Mouse (Mus musculus) hindbrain, postnatal 0 days (tissue): ENCODE results near the gene Tdrd5. TPM values are rescaled to one million over a fixed set of nuclear protein-coding genes. Genes with fewer than 3 reads are reported as not detected.

Experiments
- ATAC-seq: fragments of 200-750 bp; cut with Nextera tagmentation; 2 replicates; pipeline ENCODE4 v1.8.0; 2017; ENCODE audit warnings: mild to moderate bottlenecking, moderate TSS enrichment, moderate library complexity
- DNase-seq: peaks from one replicate; pipeline ENCODE4 v3.0.0-alpha.2; 2015; ENCODE audit warnings: low spot score
- H3K27ac ChIP-seq: fragments of 300-500 bp; sonication (generic); 2 replicates; pipeline ENCODE4 v1.5.1; 2014; ENCODE audit warnings: mild to moderate bottlenecking
- H3K27me3 ChIP-seq: fragments of 300-500 bp; sonication (generic); 2 replicates; pipeline ENCODE4 v1.6.1; 2014; ENCODE audit warnings: low read length, mixed read lengths; ENCODE audit not compliant: insufficient read depth
- H3K36me3 ChIP-seq: fragments of 300-500 bp; sonication (generic); 2 replicates; pipeline ENCODE4 v1.6.1; 2014; ENCODE audit warnings: low read length, mixed read lengths; ENCODE audit not compliant: insufficient read depth
- H3K4me1 ChIP-seq: fragments of 300-500 bp; sonication (generic); 2 replicates; pipeline ENCODE4 v1.6.1; 2014; ENCODE audit warnings: antibody characterized with exemption, low read length, mixed read lengths; ENCODE audit not compliant: insufficient read depth
- H3K4me2 ChIP-seq: fragments of 300-500 bp; sonication (generic); 2 replicates; pipeline ENCODE4 v1.6.1; 2014; ENCODE audit warnings: low read depth, mild to moderate bottlenecking, low read length, moderate library complexity, mixed read lengths
- H3K4me3 ChIP-seq: fragments of 300-500 bp; sonication (generic); 2 replicates; pipeline ENCODE4 v1.5.1; 2014; ENCODE audit warnings: low read length
- H3K9ac ChIP-seq: fragments of 300-500 bp; sonication (generic); replicated peaks from 2 replicates; pipeline ENCODE4 v1.6.1; 2014; ENCODE audit warnings: mild to moderate bottlenecking, low read length, moderate library complexity, mixed read lengths
- H3K9me3 ChIP-seq: fragments of 300-500 bp; sonication (generic); 2 replicates; pipeline ENCODE4 v1.6.1; 2016; ENCODE audit warnings: low read length, mixed read lengths
- CTCF ChIP-seq: IDR thresholded peaks from 2 replicates; pipeline ENCODE4 v1.5.1; 2016; ENCODE audit warnings: antibody characterized with exemption, control low read depth, low read depth
- WGBS: fragments of 180-500 bp; shearing (Covaris S2); extraction: QIAGEN DNeasy Blood & Tissue Kit; methylation state at CpG from one replicate; pipeline ENCODE4 v1.1.7; 2014; 5-methylcytosine and 5-hydroxymethylcytosine counted together
- polyA plus RNA-seq: library from polyadenylated mRNA; unstranded; fragments of >200 nt; fragmentation: Nextera tagmentation; extraction: Ambion mirVana; gene quantifications from 2 replicates; pipeline ENCODE4 v1.2.1, GENCODE M21; 2015
- total RNA-seq: library from RNA; depleted of rRNA; stranded (reverse); fragments of >200 nt; gene quantifications from 2 replicates; pipeline ENCODE4 v1.2.3, GENCODE M21; 2014

Tdrd5 gene
- total and polyA plus RNA-seq, 2 experiments from 2014 or later = 1.3 to 1.5 TPM

GRCm38 (mm10) chr1:156231122-156231521 is 72.3 kb downstream of the Tdrd5 start:
- TF ChIP-seq CTCF = no peak
- DNase-seq (no peak), ATAC-seq (peak; percentile 48; the same call in 1 of the 2 replicates)
- no peak overlapping the region for H3K4me2 ChIP-seq
- H3K9me3 ChIP-seq = no peaks in the 10 kb centered on the region
- no peaks in the 10 kb centered on the region for H3K4me1 ChIP-seq
- H3K9ac ChIP-seq = no peak overlapping the region
- no peaks in the 10 kb centered on the region for H3K27me3 ChIP-seq
- no peak overlapping the region for H3K4me3 ChIP-seq
- no peaks in the 10 kb centered on the region for H3K36me3 ChIP-seq
- WGBS = 80% methylated on average over 6 of the region's 6 CpGs
- no peak overlapping the region for H3K27ac ChIP-seq

GRCm38 (mm10) chr1:156230339-156231089 is 73.0 kb downstream of the Tdrd5 start:
- peak; percentile 60 for DNase-seq
- no peaks in the 10 kb centered on the region for H3K4me1 ChIP-seq
- TF ChIP-seq CTCF = no peak
- peak; percentile 65; the same call in 1 of the 2 replicates for ATAC-seq
- H3K4me2 ChIP-seq = 0 out of 2 replicates have a peak overlapping the region, but pooled peaks have one; percentile 11
- no peak overlapping the region for H3K4me3 ChIP-seq
- H3K9me3 ChIP-seq = no peaks in the 10 kb centered on the region
- no peaks in the 10 kb centered on the region for H3K36me3 ChIP-seq
- WGBS = 40% methylated on average over 9 of the region's 9 CpGs
- H3K27ac ChIP-seq = no peak overlapping the region
- H3K9ac ChIP-seq = no peak overlapping the region
- H3K27me3 ChIP-seq = no peaks in the 10 kb centered on the region

GRCm38 (mm10) chr1:156229448-156229847 is 74.0 kb downstream of the Tdrd5 start:
- H3K4me2 ChIP-seq = no peak overlapping the region
- H3K9ac ChIP-seq = no peak overlapping the region
- peak; percentile 75 for DNase-seq
- no peaks in the 10 kb centered on the region for H3K27me3 ChIP-seq
- peak; percentile 86 for TF ChIP-seq CTCF
- no peaks in the 10 kb centered on the region for H3K4me1 ChIP-seq
- 34% methylated on average over 7 of the region's 7 CpGs for WGBS
- H3K36me3 ChIP-seq = no peaks in the 10 kb centered on the region
- peak; percentile 37; the same call in 1 of the 2 replicates for ATAC-seq
- no peaks in the 10 kb centered on the region for H3K9me3 ChIP-seq
- no peak overlapping the region for H3K4me3 ChIP-seq
- H3K27ac ChIP-seq = no peak overlapping the region

GRCm38 (mm10) chr1:156228728-156229127 is 74.7 kb downstream of the Tdrd5 start:
- H3K27me3 ChIP-seq = no peaks in the 10 kb centered on the region
- H3K27ac ChIP-seq = no peak overlapping the region
- ATAC-seq (no peak), DNase-seq (no peak)
- H3K4me2 ChIP-seq = no peak overlapping the region
- no peaks in the 10 kb centered on the region for H3K4me1 ChIP-seq
- 84% methylated on average over 4 of the region's 4 CpGs for WGBS
- no peak overlapping the region for H3K9ac ChIP-seq
- H3K4me3 ChIP-seq = no peak overlapping the region
- TF ChIP-seq CTCF = no peak
- H3K36me3 ChIP-seq = no peaks in the 10 kb centered on the region
- H3K9me3 ChIP-seq = no peaks in the 10 kb centered on the region

- WGBS = 57% methylated on average over 5 of the region's 5 CpGs
- Histone ChIP-seq H3K4me3 (no peak overlapping the region), H3K9me3 (no peaks in the 10 kb centered on the region), H3K36me3 (no peaks in the 10 kb centered on the region), H3K4me1 (no peaks in the 10 kb centered on the region), H3K27ac (no peak overlapping the region), H3K4me2 (no peak overlapping the region), H3K27me3 (no peaks in the 10 kb centered on the region), H3K9ac (no peak overlapping the region)
- no peak for TF ChIP-seq CTCF
- DNase-seq (no peak), ATAC-seq (no peak)
Observed at GRCm38 (mm10) chr1:156226903-156227302, 76.6 kb downstream of the Tdrd5 start.

- H3K4me3 ChIP-seq = no peak overlapping the region
- H3K4me1 ChIP-seq = no peaks in the 10 kb centered on the region
- no peak overlapping the region for H3K9ac ChIP-seq
- no peak overlapping the region for H3K27ac ChIP-seq
- no peak overlapping the region for H3K4me2 ChIP-seq
- DNase-seq = no peak
- WGBS = 36% methylated on average over 13 of the region's 13 CpGs
- no peak for TF ChIP-seq CTCF
- peak; percentile 57 for ATAC-seq
- H3K36me3 ChIP-seq = no peaks in the 10 kb centered on the region
- no peaks in the 10 kb centered on the region for H3K27me3 ChIP-seq
- no peaks in the 10 kb centered on the region for H3K9me3 ChIP-seq
Observed at GRCm38 (mm10) chr1:156222205-156223000, 81.1 kb downstream of the Tdrd5 start.
